Mouse (Mus musculus) 3T3-L1 (cell line): ENCODE data around the gene Vps45.
"Not testable (repeated sequence)": the region's sequence is repeated elsewhere in the genome, so short reads cannot be mapped to it uniquely, and the experiment has no call there.

Experiments
- DNase-seq: peaks from one replicate; pipeline ENCODE4 v3.0.0-alpha.2; 2015; ENCODE audit warnings: low read depth, low spot score

Gene Vps45

GRCm38 (mm10) chr3:96078711-96079110 is 20.4 kb upstream of the Vps45 start:
- peak; percentile 74 for DNase-seq

- DNase-seq, result no peak
Measured at GRCm38 (mm10) chr3:96078066-96078465, 19.8 kb upstream of the Vps45 start.

GRCm38 (mm10) chr3:96072921-96073486 is 14.7 kb upstream of the Vps45 start:
- no peak for DNase-seq

GRCm38 (mm10) chr3:96070241-96070640 is 12.0 kb upstream of the Vps45 start:
- peak; percentile 34 for DNase-seq

GRCm38 (mm10) chr3:96069542-96069941 is 11.3 kb upstream of the Vps45 start:
- peak; percentile 90 for DNase-seq

- DNase-seq, result no peak
Measured at GRCm38 (mm10) chr3:96069046-96069445, 10.8 kb upstream of the Vps45 start.

- DNase-seq, result no peak
Measured at GRCm38 (mm10) chr3:96066741-96067140, 8.5 kb upstream of the Vps45 start.

- peak; percentile 89 for DNase-seq
Measured at GRCm38 (mm10) chr3:96065754-96066375, 7.6 kb upstream of the Vps45 start.

GRCm38 (mm10) chr3:96065147-96065546 is 6.9 kb upstream of the Vps45 start:
- no peak for DNase-seq

- DNase-seq, result no peak
Measured at GRCm38 (mm10) chr3:96064217-96064616, 6.0 kb upstream of the Vps45 start.

- DNase-seq, result no peak
Measured at GRCm38 (mm10) chr3:96063299-96063698, 5.0 kb upstream of the Vps45 start.

- no peak for DNase-seq
Measured at GRCm38 (mm10) chr3:96060146-96060545, 1.9 kb upstream of the Vps45 start.

- peak; percentile 95 for DNase-seq
Measured at GRCm38 (mm10) chr3:96057747-96058204, 490 bp downstream of the Vps45 start.

GRCm38 (mm10) chr3:96056031-96056430 is 2.2 kb downstream of the Vps45 start:
- no peak for DNase-seq

- DNase-seq, result no peak
Measured at GRCm38 (mm10) chr3:96055294-96055693, 3.0 kb downstream of the Vps45 start.

GRCm38 (mm10) chr3:96051839-96052238 is 6.4 kb downstream of the Vps45 start:
- DNase-seq, result peak; percentile 75

GRCm38 (mm10) chr3:96051186-96051585 is 7.1 kb downstream of the Vps45 start:
- DNase-seq, result no peak

GRCm38 (mm10) chr3:96050779-96051178 is 7.5 kb downstream of the Vps45 start:
- DNase-seq, result no peak

GRCm38 (mm10) chr3:96044559-96044958 is 13.7 kb downstream of the Vps45 start:
- DNase-seq, result not testable (repeated sequence)

- DNase-seq, result no peak
Measured at GRCm38 (mm10) chr3:96043104-96043503, 15.2 kb downstream of the Vps45 start.

- DNase-seq, result no peak
Measured at GRCm38 (mm10) chr3:96041079-96041478, 17.2 kb downstream of the Vps45 start.

GRCm38 (mm10) chr3:96040663-96041006 is 17.6 kb downstream of the Vps45 start:
- no peak for DNase-seq

- no peak for DNase-seq
Measured at GRCm38 (mm10) chr3:96039857-96040662, 18.2 kb downstream of the Vps45 start.
